Mouse (Mus musculus): Measurements from ENCODE around the gene Hcn4. TPM values are rescaled to one million over a fixed set of nuclear protein-coding genes. Genes with fewer than 3 reads are reported as not detected.

Gene Hcn4
- polyA plus RNA-seq, 1 experiment from 2014 or later: 2.1 TPM

- Histone ChIP-seq H3K4me2 (replicated peaks) (no peak overlapping the region), H3K9ac (replicated peaks) (no peak overlapping the region), H3K27ac (replicated peaks) (no peak overlapping the region), H3K36me3 (no peaks in the 10 kb centered on the region), H3K9me3 (no peaks in the 10 kb centered on the region), H3K4me3 (no peak overlapping the region), H3K27me3 (peaks cover 59% of the 10 kb centered on the region), H3K4me1 (peaks cover 2% of the 10 kb centered on the region; the same call in 1 of the 2 replicates)
- ATAC-seq (ENCODE audit: low FRiP score, low read depth): no peak
- WGBS: 65% methylated on average over 9 of the region's 9 CpGs
Observed at GRCm38 (mm10) chr9:58816458-58816857, 6.8 kb upstream of the Hcn4 start.

GRCm38 (mm10) chr9:58817676-58818075 lies 5.5 kb upstream of the Hcn4 start:
- H3K27me3 ChIP-seq: peaks cover 67% of the 10 kb centered on the region
- H3K4me1 ChIP-seq: peaks cover 10% of the 10 kb centered on the region; the same call in 1 of the 2 replicates
- no peak overlapping the region for H3K9ac ChIP-seq (replicated peaks)
- H3K36me3 ChIP-seq: no peaks in the 10 kb centered on the region
- no peak overlapping the region for H3K27ac ChIP-seq (replicated peaks)
- 63% methylated on average over 3 of the region's 3 CpGs for WGBS
- no peak overlapping the region for H3K4me2 ChIP-seq (replicated peaks)
- ATAC-seq (ENCODE audit: low FRiP score, low read depth): no peak
- H3K9me3 ChIP-seq: no peaks in the 10 kb centered on the region
- no peak overlapping the region for H3K4me3 ChIP-seq

- ATAC-seq (ENCODE audit: low FRiP score, low read depth): peak; percentile 91
- Histone ChIP-seq H3K9ac (replicated peaks) (peak overlapping the region; percentile 82), H3K27ac (replicated peaks) (peak overlapping the region; percentile 93), H3K27me3 (peaks cover 69% of the 10 kb centered on the region), H3K4me1 (peaks cover 37% of the 10 kb centered on the region), H3K4me2 (replicated peaks) (peak overlapping the region; percentile 93), H3K36me3 (no peaks in the 10 kb centered on the region), H3K9me3 (no peaks in the 10 kb centered on the region), H3K4me3 (peak overlapping the region; percentile 82)
- under 1% methylated on average over 62 of the region's 62 CpGs for WGBS
Observed at GRCm38 (mm10) chr9:58822431-58823091, 651 bp upstream of the Hcn4 start.

GRCm38 (mm10) chr9:58823918-58824215 lies 655 bp downstream of the Hcn4 start:
- under 1% methylated on average over 34 of the region's 35 CpGs for whole genome bisulfite sequencing
- H3K27ac ChIP-seq (replicated peaks): peak overlapping the region; percentile 93
- H3K4me3 ChIP-seq: peak overlapping the region; percentile 82
- peak overlapping the region; percentile 82 for H3K9ac ChIP-seq (replicated peaks)
- no peaks in the 10 kb centered on the region for H3K36me3 ChIP-seq
- H3K4me2 ChIP-seq (replicated peaks): peak overlapping the region; percentile 93
- H3K4me1 ChIP-seq: peaks cover 46% of the 10 kb centered on the region
- no peaks in the 10 kb centered on the region for H3K9me3 ChIP-seq
- ATAC-seq (ENCODE audit: low FRiP score, low read depth): no peak
- H3K27me3 ChIP-seq: peaks cover 63% of the 10 kb centered on the region

- Histone ChIP-seq H3K4me2 (replicated peaks) (no peak overlapping the region), H3K27me3 (peaks cover 16% of the 10 kb centered on the region), H3K4me3 (no peak overlapping the region), H3K9me3 (no peaks in the 10 kb centered on the region), H3K36me3 (no peaks in the 10 kb centered on the region), H3K27ac (replicated peaks) (no peak overlapping the region), H3K9ac (replicated peaks) (no peak overlapping the region), H3K4me1 (peaks cover 32% of the 10 kb centered on the region)
- WGBS: 56% methylated on average over 4 of the region's 4 CpGs
- no peak for ATAC-seq (ENCODE audit: low FRiP score, low read depth)
Observed at GRCm38 (mm10) chr9:58829627-58830026, 6.4 kb downstream of the Hcn4 start.

GRCm38 (mm10) chr9:58832939-58833338 lies 9.7 kb downstream of the Hcn4 start:
- 88% methylated on average over 3 of the region's 3 CpGs for WGBS
- Histone ChIP-seq H3K27ac (replicated peaks) (no peak overlapping the region), H3K4me3 (no peak overlapping the region), H3K36me3 (no peaks in the 10 kb centered on the region), H3K4me1 (peaks cover 21% of the 10 kb centered on the region), H3K27me3 (peaks cover 2% of the 10 kb centered on the region; the same call in 1 of the 2 replicates), H3K9ac (replicated peaks) (no peak overlapping the region), H3K4me2 (replicated peaks) (no peak overlapping the region), H3K9me3 (no peaks in the 10 kb centered on the region)
- no peak for ATAC-seq (ENCODE audit: low FRiP score, low read depth)

- no peak overlapping the region for H3K4me2 ChIP-seq (replicated peaks)
- H3K4me1 ChIP-seq: peaks cover 8% of the 10 kb centered on the region; the same call in 1 of the 2 replicates
- no peaks in the 10 kb centered on the region for H3K36me3 ChIP-seq
- WGBS: 66% methylated on average over 5 of the region's 5 CpGs
- H3K9ac ChIP-seq (replicated peaks): 0 out of 2 replicates have a peak overlapping the region, but pooled peaks have one; percentile 11
- no peaks in the 10 kb centered on the region for H3K9me3 ChIP-seq
- no peak overlapping the region for H3K27ac ChIP-seq (replicated peaks)
- H3K27me3 ChIP-seq: peaks cover 5% of the 10 kb centered on the region; the same call in 1 of the 2 replicates
- no peak for ATAC-seq (ENCODE audit: low FRiP score, low read depth)
- no peak overlapping the region for H3K4me3 ChIP-seq
Observed at GRCm38 (mm10) chr9:58837174-58837573, 14.0 kb downstream of the Hcn4 start.

- H3K27me3 ChIP-seq: peaks cover 5% of the 10 kb centered on the region; the same call in 1 of the 2 replicates
- H3K27ac ChIP-seq (replicated peaks): no peak overlapping the region
- ATAC-seq (ENCODE audit: low FRiP score, low read depth): no peak
- H3K4me2 ChIP-seq (replicated peaks): no peak overlapping the region
- WGBS: 84% methylated on average over 5 of the region's 5 CpGs
- no peak overlapping the region for H3K9ac ChIP-seq (replicated peaks)
- H3K4me1 ChIP-seq: peaks cover 8% of the 10 kb centered on the region; the same call in 1 of the 2 replicates
- no peaks in the 10 kb centered on the region for H3K36me3 ChIP-seq
- H3K4me3 ChIP-seq: no peak overlapping the region
- no peaks in the 10 kb centered on the region for H3K9me3 ChIP-seq
Observed at GRCm38 (mm10) chr9:58838504-58838903, 15.3 kb downstream of the Hcn4 start.

- Histone ChIP-seq H3K36me3 (0 out of 2 replicates have a peak, but pooled peaks cover 4% of the 10 kb centered on the region), H3K4me2 (replicated peaks) (no peak overlapping the region), H3K27ac (replicated peaks) (no peak overlapping the region), H3K4me1 (no peaks in the 10 kb centered on the region), H3K9me3 (no peaks in the 10 kb centered on the region), H3K4me3 (no peak overlapping the region), H3K9ac (replicated peaks) (no peak overlapping the region), H3K27me3 (peaks cover 5% of the 10 kb centered on the region; the same call in 1 of the 2 replicates)
- 30% methylated on average over 6 of the region's 6 CpGs for WGBS
- ATAC-seq (ENCODE audit: low FRiP score, low read depth): no peak
Observed at GRCm38 (mm10) chr9:58841655-58842054, 18.4 kb downstream of the Hcn4 start.

- WGBS: 93% methylated on average over 3 of the region's 3 CpGs
- H3K9ac ChIP-seq (replicated peaks): no peak overlapping the region
- no peaks in the 10 kb centered on the region for H3K9me3 ChIP-seq
- H3K27ac ChIP-seq (replicated peaks): no peak overlapping the region
- no peak overlapping the region for H3K4me3 ChIP-seq
- ATAC-seq (ENCODE audit: low FRiP score, low read depth): no peak
- 0 out of 2 replicates have a peak, but pooled peaks cover 4% of the 10 kb centered on the region for H3K36me3 ChIP-seq
- H3K27me3 ChIP-seq: peaks cover 5% of the 10 kb centered on the region; the same call in 1 of the 2 replicates
- H3K4me1 ChIP-seq: peaks cover 14% of the 10 kb centered on the region
- H3K4me2 ChIP-seq (replicated peaks): no peak overlapping the region
Observed at GRCm38 (mm10) chr9:58844597-58844996, 21.4 kb downstream of the Hcn4 start.

- 0 out of 2 replicates have a peak, but pooled peaks cover 4% of the 10 kb centered on the region for H3K36me3 ChIP-seq
- no peak for ATAC-seq (ENCODE audit: low FRiP score, low read depth)
- H3K4me1 ChIP-seq: peaks cover 32% of the 10 kb centered on the region
- 78% methylated on average over 3 of the region's 3 CpGs for WGBS
- H3K27me3 ChIP-seq: peaks cover 5% of the 10 kb centered on the region; the same call in 1 of the 2 replicates
- no peak overlapping the region for H3K4me2 ChIP-seq (replicated peaks)
- H3K9ac ChIP-seq (replicated peaks): no peak overlapping the region
- H3K27ac ChIP-seq (replicated peaks): no peak overlapping the region
- H3K4me3 ChIP-seq: no peak overlapping the region
- no peaks in the 10 kb centered on the region for H3K9me3 ChIP-seq
Observed at GRCm38 (mm10) chr9:58847008-58847407, 23.8 kb downstream of the Hcn4 start.

GRCm38 (mm10) chr9:58847676-58848075 lies 24.5 kb downstream of the Hcn4 start:
- H3K27ac ChIP-seq (replicated peaks): no peak overlapping the region
- H3K4me1 ChIP-seq: peaks cover 32% of the 10 kb centered on the region
- 0 out of 2 replicates have a peak, but pooled peaks cover 4% of the 10 kb centered on the region for H3K36me3 ChIP-seq
- no peak overlapping the region for H3K9ac ChIP-seq (replicated peaks)
- H3K4me2 ChIP-seq (replicated peaks): no peak overlapping the region
- H3K4me3 ChIP-seq: no peak overlapping the region
- H3K27me3 ChIP-seq: peaks cover 5% of the 10 kb centered on the region; the same call in 1 of the 2 replicates
- no peak for ATAC-seq (ENCODE audit: low FRiP score, low read depth)
- no peaks in the 10 kb centered on the region for H3K9me3 ChIP-seq
- 73% methylated on average over 7 of the region's 7 CpGs for WGBS
